Mouse (Mus musculus) mature B cell (primary cell): ENCODE measurements around the gene Pkd1.

Experiments
- in situ Hi-C: fragments of 300-500 bp; cut with MboI; formaldehyde crosslinking; loops from 2 replicates; pipeline ENCODE4 v1.14.3; 2019

Gene Pkd1

DNA sequence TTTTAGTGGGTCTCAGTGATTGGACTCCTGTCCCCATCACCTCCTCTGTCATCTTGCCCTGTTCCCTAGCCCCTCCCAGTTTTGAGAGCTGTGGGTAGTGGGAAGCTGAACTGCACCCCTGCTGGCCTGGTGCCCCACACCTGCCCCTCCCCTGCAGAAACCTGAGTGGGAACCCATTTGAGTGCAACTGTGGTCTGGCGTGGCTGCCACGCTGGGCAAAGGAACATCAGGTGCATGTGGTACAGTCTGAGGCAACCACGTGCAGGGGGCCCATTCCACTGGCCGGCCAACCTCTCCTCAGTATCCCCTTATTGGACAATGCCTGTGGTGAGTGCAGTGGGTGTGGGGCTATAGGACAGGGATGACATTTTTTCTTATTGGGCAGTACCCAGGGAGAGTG lies 14.8 kb downstream of the Pkd1 start:
- in situ Hi-C loops, result no loop called here

DNA sequence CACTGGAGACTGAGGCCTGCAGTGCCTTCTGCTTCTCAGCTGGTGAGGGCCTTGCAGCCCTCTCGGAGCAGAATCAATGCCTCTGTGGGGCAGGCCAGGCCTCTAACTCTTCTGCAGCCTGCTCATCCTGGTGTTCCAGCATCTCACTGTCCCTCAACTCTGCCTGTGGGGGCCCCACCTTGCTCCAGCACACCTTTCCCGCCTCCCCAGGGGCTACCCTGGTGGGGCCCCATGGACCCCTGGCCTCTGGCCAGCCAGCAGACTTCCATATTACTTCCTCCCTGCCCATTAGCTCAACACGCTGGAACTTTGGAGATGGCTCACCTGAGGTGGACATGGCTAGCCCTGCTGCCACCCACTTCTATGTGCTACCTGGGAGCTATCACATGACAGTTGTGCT lies 15.5 kb downstream of the Pkd1 start:
- in situ Hi-C loops, result no loop called here

DNA sequence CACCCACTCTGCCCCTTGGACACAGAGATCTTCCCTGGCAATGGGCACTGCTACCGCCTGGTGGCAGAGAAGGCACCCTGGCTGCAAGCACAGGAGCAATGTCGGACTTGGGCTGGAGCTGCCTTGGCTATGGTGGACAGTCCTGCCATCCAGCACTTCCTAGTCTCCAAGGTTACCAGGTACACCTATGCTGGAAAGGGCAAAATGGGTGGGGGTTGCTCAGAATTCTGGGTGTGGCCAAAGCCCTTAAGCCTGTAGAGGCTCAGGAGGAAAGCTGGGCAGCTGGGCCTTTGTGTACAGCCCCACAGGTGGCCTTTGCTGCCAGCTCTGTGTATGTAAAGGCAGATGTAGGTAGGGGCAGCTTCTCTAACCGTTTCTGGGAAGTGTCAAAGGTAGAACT lies 16.2 kb downstream of the Pkd1 start:
- in situ Hi-C loops, result no loop called here

DNA sequence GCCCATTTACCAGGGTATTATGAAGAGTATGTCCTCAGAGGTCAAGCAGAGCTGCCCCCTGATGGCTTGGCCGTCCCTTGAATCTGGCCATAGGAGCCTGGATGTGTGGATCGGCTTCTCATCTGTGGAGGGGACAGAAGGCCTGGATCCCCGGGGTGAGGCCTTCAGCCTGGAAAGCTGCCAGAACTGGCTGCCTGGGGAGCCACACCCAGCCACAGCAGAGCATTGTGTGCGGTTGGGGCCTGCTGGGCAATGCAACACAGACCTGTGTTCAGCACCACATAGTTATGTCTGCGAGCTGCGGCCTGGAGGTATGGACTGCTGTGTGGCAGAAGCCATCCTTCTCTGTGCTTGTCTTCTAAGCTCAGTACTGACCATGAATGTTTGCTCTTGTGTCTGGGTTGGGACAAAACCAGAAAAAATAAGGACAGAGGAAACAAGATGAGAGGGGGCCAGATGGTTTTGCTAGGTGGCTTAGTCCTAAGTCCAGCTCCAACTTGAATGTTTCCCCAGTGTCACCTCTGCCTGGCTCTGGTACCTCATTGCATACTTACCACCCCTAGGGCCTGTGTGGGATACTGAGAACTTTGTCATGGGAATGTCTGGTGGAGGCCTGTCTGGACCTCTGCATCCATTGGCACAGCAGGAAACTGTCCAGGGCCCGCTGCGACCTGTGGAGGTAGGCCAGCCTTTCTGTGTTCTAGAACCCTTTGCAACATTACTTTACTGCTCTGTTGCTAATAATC lies 17.6 kb downstream of the Pkd1 start:
- in situ Hi-C loops, result no loop called here

DNA sequence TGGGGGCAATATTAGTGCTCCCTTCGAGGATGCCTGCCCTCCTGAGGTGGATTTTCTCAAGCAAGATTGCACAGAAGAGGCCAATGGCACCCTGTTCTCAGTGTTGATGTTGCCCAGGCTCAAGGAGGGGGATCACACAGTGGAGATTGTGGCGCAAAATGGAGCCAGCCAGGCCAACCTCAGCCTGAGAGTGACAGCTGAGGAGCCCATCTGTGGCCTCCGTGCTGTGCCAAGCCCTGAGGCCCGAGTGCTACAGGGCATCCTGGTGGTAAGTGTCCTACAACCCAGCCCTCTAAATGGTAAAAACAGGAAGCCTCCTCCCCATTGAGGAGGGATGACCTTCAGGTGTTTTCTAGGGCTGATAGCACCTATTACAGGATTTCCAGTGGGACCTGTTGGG lies 20.2 kb downstream of the Pkd1 start:
- in situ Hi-C loops, result no loop called here

DNA sequence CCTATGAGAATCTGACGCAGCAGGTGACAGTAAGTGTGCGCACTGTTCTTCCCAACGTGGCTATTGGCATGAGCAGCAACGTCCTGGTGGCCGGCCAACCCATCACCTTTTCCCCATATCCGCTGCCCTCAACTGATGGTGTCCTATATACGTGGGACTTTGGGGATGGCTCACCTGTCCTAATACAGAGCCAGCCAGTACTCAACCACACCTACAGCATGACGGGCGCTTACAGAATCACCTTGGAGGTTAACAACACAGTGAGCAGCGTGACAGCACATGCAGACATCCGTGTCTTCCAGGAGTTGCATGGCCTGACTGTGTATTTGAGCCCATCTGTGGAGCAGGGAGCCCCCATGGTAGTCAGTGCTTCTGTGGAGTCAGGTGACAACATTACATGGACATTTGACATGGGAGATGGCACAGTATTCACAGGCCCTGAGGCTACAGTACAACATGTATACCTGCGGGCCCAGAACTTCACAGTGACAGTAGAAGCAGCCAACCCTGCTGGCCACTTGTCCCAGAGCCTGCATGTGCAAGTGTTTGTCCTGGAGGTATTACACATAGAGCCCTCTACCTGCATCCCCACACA lies 23.1 kb downstream of the Pkd1 start:
- in situ Hi-C loops, result no loop called here

DNA sequence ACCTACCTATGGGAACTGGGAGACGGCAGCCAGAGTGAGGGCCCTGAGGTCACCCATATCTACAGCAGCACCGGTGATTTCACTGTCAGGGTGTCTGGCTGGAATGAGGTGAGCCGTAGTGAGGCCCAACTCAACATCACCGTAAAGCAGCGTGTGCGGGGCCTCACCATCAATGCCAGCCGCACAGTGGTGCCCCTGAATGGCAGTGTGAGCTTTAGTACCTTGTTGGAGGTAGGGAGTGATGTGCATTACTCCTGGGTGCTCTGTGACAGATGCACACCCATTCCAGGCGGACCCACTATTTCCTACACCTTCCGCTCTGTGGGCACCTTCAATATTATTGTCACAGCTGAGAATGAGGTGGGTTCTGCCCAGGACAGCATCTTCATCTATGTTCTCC lies 24.2 kb downstream of the Pkd1 start:
- in situ Hi-C loops, result no loop called here

DNA sequence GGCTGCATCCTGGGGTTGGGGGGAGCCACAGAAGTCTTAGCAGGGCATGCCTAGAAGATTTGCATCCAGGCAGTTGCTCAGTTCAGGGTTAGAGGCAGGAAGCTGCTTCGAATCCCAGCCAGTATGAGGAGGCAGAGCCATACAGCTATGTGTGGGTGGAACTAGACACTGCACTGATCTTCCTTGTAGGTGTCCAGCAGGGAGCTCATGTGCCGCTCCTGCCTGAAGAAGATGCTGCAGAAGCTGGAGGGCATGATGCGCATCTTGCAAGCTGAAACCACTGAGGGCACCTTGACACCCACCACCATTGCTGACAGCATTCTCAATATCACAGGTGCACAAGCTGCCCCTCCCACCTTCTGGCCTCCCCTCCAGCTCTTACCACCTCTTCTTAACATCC lies 29.9 kb downstream of the Pkd1 start:
- in situ Hi-C loops, result no loop called here

DNA sequence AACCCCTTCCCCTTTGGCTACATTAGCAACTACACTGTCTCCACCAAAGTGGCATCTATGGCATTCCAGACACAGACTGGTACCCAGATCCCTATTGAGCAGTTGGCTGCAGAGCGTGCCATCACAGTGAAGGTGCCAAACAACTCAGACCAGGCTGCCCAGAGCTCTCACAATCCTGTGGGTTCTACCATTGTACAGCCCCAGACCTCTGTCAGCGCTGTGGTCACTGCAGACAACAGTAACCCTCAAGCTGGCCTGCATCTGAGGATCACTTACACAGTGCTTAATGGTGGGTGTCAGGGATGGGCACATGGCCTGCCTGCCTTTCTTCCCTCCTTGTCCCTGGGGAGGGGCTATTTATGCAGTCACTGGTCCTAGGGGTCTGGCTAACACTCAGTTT lies 30.7 kb downstream of the Pkd1 start:
- in situ Hi-C loops, result no loop called here

DNA sequence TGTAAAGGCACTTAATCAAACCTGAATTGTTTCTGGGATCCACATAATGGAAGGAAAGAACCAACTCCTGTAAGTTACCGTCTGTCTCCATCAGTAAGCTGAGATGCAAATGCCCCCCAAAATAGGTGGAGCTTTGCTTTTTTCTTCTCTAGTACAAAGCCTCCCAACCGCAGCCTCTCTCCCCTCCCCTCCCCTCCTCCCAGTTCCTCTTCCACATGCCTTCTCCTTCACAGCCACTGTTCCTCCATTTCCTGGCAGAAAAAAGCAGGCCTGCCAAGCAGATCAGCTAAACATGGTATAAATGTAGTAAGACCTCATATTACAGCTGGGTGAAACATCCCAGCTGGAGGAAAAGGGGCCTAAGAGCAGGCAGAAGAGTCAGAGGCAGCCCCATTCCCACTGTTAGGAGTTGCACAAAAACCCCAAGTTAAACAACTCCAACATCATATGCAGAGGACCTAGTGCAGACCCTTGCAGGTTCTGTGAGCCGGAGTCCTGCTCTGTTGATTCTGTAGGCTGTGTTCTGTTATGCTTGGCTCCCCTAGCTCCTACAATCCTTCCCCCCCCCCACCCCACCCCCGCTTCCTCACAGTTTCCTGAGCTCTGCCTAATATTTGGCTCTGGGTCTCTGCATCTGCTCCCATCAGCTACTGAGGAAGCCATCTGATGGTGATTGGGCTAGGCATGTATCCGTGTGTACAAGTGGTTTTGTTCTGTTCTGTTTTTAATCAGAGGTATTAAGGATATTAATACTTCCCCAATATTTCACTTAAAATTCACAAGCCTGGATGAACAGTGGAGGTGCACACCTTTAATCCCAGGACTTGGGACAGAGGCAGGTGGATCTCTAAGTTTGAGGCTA lies 34.2 kb downstream of the Pkd1 start:
- in situ Hi-C loops, result no loop called here

DNA sequence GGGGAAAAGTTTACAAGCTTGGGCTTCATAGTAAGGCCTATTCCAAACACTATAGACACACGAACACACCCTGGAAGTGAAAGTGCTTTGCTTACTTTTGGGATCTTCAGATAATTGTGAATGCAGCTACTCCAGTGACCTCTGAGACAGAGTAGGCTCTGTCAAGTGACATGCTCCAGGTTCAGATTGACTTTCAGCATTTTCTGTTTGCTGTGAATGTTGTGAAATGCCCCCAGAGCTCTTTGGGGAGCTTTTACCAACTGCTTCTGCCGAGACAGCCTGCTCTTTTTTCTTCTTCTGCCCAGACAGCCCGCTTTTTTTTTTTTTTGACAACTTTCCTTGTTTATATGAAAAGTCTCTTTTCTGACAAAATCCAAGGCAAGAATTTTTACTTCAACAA lies 34.9 kb downstream of the Pkd1 start:
- in situ Hi-C loops, result no loop called here

DNA sequence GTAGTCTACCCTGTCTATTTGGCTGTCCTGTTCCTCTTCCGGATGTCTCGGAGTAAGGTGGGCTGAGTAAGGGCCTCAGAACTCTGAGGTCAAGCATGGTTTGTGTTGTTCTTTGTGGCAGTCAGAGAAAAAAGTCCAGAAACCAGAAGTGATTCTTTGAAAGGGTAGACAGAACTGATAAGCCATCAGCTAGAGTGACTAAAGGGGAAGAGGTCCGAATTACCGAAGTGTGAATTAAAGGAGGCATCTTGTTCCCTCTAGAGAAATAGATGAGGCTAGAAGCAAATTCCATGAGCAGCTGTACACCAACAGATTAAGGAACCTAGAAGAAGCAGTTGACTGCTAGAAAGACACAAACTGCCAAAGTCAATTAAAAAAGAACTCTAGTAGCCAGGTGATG lies 36.9 kb downstream of the Pkd1 start:
- in situ Hi-C loops, result no loop called here

DNA sequence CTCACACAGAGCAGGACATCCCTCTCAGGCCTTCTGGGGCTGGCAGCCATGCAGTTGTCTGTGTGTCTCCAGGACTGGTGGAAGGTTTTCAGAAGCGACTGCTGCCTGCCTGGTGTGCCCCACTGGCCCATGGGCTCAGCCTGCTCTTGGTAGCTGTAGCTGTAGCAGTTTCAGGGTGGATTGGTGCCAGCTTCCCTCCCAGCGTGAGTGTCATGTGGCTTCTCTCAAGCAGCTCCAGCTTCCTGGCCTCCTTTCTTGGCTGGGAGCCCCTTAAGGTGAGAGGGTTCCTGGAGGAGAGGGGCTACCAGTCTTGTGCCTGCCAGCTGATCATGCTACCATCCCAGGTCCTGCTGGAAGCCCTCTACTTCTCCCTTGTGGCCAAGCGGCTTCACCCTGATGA lies 41.3 kb downstream of the Pkd1 start:
- in situ Hi-C loops, result no loop called here

DNA sequence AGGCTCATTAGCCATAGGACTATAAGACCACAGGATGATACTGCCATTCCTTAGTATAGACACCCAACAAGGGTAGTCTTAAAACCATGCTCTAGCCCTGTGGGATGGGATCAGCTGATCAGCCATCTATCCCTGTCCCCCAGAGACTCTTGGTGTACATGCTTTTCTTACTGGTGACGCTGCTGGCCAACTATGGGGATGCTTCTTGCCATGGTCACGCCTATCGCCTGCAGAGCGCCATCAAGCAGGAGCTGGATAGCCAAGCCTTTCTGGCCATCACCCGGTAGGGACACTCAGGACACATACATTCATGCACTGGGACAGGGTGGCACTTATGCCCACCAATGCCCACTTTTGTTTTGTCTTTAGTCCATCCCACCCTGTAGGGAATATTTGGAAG lies 42.1 kb downstream of the Pkd1 start:
- in situ Hi-C loops, result no loop called here

DNA sequence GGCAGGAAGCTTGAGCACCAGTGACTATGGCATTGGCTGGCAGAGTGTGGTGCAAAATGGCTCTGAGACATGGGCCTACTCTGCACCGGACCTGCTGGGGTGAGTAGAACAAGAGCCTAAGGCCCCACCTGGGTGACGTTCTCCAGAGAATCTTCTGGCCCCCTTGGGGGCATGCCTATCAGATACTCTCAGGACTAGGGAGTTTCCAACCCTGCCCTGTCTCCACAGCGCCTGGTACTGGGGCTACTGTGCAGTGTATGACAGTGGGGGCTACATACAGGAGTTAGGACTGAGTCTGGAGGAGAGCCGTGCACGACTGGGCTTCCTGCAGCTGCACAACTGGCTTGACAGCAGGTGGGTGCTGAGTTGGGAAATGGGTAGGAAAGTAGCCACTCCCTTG lies 43.6 kb downstream of the Pkd1 start:
- in situ Hi-C loops, result no loop called here

DNA sequence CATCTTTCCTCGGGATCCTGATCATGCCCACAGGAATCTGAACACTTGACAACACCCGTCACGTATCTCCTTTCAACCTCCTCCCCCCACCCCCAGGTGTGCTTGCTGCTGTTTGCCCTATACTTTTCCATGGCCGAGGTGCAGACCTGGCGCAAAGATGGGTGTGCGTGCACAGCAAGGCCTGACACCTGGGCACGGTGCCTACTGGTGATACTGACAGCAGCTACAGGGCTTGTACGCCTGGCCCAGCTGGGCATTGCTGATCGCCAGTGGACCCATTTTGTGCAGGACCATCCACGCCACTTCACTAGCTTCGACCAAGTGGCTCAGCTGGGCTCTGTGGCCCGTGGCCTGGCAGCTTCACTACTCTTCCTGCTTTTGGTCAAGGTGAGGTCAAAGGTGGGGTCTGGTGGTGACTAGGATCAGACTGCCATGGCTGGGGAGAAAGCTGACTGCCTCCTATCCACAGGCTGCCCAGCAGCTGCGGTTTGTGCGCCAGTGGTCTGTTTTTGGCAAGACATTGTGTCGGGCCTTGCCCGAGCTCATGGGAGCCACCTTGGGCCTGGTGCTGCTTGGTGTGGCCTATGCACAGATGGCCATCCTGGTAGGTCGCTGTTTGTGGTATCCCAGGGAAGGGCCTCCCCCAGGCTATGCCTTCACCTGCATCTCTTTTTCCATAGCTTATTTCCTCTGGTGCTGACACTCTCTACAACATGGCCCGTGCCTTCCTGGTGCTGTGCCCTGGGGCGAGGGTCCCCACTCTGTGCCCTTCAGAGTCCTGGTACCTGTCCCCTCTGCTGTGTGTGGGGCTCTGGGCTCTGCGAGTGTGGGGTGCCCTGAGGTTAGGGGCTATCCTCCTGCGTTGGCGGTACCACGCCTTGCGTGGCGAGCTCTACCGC lies 44.6 kb downstream of the Pkd1 start:
- in situ Hi-C loops, result no loop called here

DNA sequence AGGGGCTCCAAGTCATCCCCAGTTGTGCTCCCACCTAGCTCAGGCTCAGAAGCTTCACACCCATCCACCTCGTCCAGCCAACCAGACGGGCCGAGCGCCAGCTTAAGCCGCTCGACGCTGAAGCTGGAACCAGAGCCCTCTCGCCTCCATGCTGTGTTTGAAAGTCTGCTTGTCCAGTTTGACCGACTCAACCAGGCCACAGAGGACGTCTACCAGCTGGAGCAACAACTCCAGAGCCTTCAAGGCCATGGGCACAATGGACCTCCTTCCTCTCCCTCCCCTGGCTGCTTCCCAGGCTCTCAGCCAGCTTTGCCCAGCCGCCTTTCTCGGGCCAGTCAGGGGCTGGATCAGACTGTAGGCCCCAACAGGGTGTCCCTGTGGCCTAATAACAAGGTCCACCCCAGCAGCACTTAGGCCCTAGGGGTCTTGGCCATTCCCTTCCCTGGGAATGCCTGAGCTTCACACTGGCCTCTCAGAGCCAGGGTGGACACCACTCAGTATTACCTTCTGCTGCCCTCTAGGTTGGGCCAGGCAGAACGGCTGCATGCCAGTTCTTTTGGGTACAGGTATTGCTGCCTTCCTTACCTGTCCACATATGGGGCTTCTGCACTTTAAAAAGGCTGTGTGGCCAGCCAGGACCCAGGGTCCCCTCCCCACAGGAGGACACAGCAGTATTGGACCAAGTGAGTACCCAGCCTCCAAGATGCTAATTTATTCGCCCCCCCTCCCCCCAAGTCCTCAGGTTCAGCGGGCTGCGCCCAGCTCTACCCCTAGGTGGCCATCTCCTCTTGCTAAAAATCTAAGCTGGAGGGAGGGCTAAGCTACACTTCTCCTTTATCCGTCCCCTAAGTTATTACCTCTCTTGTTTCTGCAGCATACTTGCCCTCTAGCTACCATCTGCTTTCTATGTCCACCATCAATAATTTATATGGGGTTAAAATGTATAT lies 45.8 kb downstream of the Pkd1 start:
- in situ Hi-C loops, result no loop called here

DNA sequence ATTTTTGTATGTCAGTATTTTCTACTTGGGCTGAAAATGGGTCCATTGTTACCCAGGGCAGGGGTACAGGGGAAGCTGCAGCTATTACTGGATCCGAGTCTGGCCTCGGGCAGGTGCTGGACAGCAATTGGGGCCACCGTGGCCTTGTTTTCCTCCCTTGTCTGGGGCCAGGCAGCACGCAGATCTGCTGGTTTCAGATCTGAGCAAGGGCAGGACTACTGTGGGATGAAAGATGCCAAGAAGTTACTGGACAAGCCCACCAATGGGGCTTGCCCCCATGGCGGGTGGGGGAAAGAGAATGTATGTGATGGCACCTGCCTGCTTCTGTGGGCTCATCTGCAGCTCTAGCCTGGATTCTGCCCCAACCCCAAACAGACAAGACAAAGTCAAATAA lies 46.4 kb downstream of the Pkd1 start:
- in situ Hi-C loops, result no loop called here

DNA sequence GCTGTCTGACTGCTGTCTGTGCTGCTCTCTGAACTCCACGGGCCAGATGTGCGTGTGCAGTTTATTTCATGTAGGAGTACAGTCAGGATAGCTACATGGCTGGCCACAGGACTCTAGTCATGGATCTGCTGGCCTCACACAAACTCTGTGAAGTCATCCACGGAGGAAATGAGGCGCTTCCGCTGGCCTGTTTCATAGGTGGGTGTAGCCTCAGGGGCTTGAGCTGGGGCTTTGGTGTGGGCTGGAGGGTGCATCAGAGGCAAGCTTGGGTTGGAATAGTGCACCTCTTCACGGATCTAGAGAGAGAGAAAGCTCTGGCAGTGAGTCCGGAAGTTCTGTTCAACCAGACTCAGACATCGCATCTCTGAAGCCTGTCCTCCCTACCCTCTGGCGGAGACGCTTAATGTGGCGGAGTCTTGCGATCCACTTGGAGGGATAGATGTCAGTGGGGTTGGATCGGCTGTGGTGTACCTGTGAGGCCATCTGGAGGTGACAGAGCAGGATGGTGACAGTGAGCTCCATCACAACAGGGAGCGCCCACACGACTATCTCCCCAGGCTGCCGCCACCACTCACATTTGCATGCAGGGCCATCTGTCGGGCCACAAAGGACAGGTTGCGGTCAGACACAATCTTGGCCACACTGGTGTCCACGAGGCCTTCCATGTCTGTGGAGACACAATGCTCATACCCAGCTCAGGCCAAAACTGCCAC lies 47.0 kb downstream of the Pkd1 start:
- in situ Hi-C loops, result no loop called here

DNA sequence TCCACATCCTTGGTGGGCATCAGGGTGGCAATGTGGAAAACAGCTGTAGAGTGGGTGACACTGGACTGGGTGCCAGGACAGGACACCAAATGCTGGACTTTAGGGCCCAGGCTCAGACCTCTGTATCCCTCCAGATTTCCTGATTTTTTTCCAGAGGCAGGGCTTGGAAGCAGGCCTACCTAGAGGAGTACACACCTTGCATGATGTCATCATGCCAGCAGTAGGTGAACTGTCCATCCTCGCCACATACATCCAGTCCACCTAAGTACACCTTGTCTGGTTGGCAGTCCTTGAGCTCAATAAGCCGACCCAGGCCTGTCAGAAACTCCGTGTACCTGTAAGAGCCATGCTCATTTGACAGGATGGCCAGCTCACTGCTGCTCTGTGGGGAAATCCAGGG lies 48.4 kb downstream of the Pkd1 start:
- in situ Hi-C loops, result no loop called here
